Mouse (Mus musculus) spleen, adult 2 months (tissue): Measurements from ENCODE around the gene Rptor. TPM values are rescaled to one million over a fixed set of nuclear protein-coding genes. Genes with fewer than 3 reads are reported as not detected.

Source experiments
- DNase-seq, 2 experiments: peaks; one replicate each; pipeline versions ENCODE4 v3.0.0 to v3.0.0-alpha.2; 2012 to 2021; ENCODE audit warnings: low spot score in 2 of 2, low read depth in 1 of 2
- H3K27ac ChIP-seq: fragments of 200-500 bp; 2 replicates; pipeline ENCODE4 v1.5.1; 2012; ENCODE audit warnings: low read length, inconsistent platforms; ENCODE audit not compliant: insufficient read depth
- H3K27me3 ChIP-seq: fragments of 200-500 bp; 2 replicates; pipeline ENCODE4 v1.6.1; 2012; ENCODE audit warnings: mild to moderate bottlenecking, moderate library complexity, low read length, inconsistent platforms; ENCODE audit not compliant: control insufficient read depth, insufficient read depth
- H3K36me3 ChIP-seq: fragments of 200-500 bp; 2 replicates; pipeline ENCODE4 v1.6.1; 2012; ENCODE audit warnings: mild to moderate bottlenecking, low read length, inconsistent platforms; ENCODE audit not compliant: control insufficient read depth, insufficient read depth
- H3K4me1 ChIP-seq: fragments of 200-500 bp; 2 replicates; pipeline ENCODE4 v1.6.1; 2011; ENCODE audit warnings: inconsistent platforms; ENCODE audit not compliant: control insufficient read depth, insufficient read depth, insufficient read length
- H3K4me3 ChIP-seq: fragments of 200-500 bp; 2 replicates; pipeline ENCODE4 v1.5.1; 2011; ENCODE audit warnings: mild to moderate bottlenecking, inconsistent platforms; ENCODE audit not compliant: insufficient read depth, insufficient read length; ENCODE audit errors: extremely low read depth
- CTCF ChIP-seq: fragments of 200-500 bp; IDR thresholded peaks from 2 replicates; pipeline ENCODE4 v1.5.1; 2011; ENCODE audit warnings: mild to moderate bottlenecking, inconsistent platforms; ENCODE audit not compliant: insufficient read depth, insufficient read length, insufficient replicate concordance; ENCODE audit errors: extremely low read depth
- POLR2A ChIP-seq: fragments of 200-500 bp; IDR thresholded peaks from 2 replicates; pipeline ENCODE4 v1.6.1; 2011; ENCODE audit warnings: low read depth, low read length, inconsistent platforms
- WGBS: fragments of 180-500 bp; shearing (Covaris S2); methylation state at CpG from one replicate; pipeline ENCODE4 v1.1.7; 2018; 5-methylcytosine and 5-hydroxymethylcytosine counted together
- polyA plus RNA-seq: library from polyadenylated mRNA; depleted of rRNA; stranded (reverse); fragments of >200 nt; gene quantifications from 2 replicates; pipeline ENCODE4 v1.2.3, GENCODE M21; 2012

Gene Rptor
- polyA plus RNA-seq, 1 experiment, result 18.0 TPM

DNA sequence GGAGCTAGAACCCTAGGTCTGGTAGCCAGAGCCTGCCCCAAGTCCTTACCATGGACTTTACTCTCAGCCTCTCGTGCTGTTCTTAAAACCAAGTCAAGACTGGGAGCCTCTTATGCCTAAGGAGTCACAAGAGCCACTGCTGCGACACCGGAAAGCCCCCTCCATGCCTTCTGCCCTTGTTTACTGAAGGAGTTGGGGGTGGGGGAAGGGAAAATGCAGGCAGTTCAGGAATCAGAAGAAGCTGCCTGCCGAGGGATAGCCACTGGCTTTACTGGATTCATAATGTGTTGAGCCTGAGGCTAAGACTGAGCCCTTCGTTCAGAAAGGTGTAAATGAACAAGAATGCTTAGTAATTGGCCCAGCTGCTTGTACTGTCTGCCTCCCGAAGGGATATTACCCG is 310.1 kb downstream of the Rptor start:
- H3K4me1 ChIP-seq, result peaks cover 18% of the 10 kb centered on the region; the same call in 1 of the 2 replicates
- DNase-seq, result no peak
- peaks cover 14% of the 10 kb centered on the region for H3K36me3 ChIP-seq
- H3K27ac ChIP-seq, result peak overlapping the region; percentile 1; the same call in 1 of the 2 replicates
- no peak for TF ChIP-seq CTCF
- TF ChIP-seq POLR2A, result no peak
- H3K27me3 ChIP-seq, result no peaks in the 10 kb centered on the region
- WGBS, result 54% methylated on average over 7 of the region's 7 CpGs
- H3K4me3 ChIP-seq, result no peak overlapping the region

DNA sequence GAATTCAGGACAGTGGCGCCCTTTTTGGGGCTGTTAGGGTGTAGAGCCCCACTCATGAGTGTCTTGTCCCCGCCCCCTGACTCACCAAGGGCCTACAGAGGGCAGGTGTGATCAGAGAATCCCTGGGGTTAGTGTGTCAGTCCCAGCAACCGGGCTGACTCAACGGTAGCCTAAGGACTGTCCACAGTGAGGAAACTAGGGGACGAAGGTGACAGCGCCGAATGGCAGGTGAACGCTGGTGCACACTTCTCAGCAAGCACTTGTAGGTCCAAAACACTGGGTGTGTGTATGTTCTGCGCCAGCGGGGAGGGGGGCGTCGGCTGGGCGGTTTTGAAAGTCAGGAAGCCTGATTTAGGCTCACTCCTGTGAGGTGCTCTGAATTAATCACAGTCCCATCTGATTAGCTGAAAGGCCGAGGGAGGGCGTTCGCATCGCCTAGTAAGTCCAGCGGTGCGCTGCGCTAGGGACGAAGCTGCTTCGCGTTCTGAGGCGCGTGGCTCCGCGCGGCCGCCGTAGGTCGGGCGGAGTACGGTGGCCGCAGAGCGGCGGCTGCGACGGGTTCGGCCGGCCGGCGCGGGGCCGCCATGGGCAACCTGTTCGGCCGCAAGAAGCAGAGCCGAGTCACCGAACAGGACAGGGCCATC is 310.7 kb downstream of the Rptor start, which contains the start of gene Chmp6:
Gene Chmp6, plus strand, starts transcription at position 151 of the 644 bp plus-strand sequence.
- Histone ChIP-seq H3K27ac (peak within 1 kb of the TSS; percentile 40), H3K4me1 (peaks cover 18% of the 10 kb centered on the region; the same call in 1 of the 2 replicates), H3K27me3 (no peaks in the 10 kb centered on the region), H3K36me3 (peaks cover 19% of the 10 kb centered on the region), H3K4me3 (peak within 1 kb of the TSS; percentile 85)
- 2% methylated on average over 48 of the region's 48 CpGs for WGBS
- no peak for TF ChIP-seq CTCF
- TF ChIP-seq POLR2A, result peak; percentile 44
- peak in 1 of 2 experiments; percentile 83 for DNase-seq

DNA sequence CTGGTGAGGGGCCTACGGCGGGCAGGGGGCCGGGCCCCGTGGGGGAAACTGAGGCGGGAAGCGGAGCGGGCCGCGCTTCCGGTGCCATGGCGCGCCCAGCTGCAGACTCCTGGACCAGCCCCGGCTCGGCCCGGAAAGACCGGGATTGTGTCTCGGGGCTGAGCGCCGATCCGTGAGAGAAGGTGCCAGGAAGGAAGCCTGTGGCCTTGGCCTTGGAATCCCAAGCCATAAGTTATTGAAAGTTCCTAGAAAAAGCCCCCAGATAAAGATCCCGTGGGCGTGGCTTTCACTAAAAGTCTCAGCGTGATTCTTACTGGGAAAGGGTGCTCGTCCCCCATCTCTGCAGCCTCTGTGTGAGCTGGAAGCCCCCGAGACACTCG is 311.2 kb downstream of the Rptor start:
- Histone ChIP-seq H3K4me1 (peaks cover 18% of the 10 kb centered on the region; the same call in 1 of the 2 replicates), H3K36me3 (peaks cover 24% of the 10 kb centered on the region), H3K27me3 (no peaks in the 10 kb centered on the region), H3K27ac (peak overlapping the region; percentile 40), H3K4me3 (peak overlapping the region; percentile 85)
- TF ChIP-seq POLR2A, result no peak
- no peak for TF ChIP-seq CTCF
- no peak for DNase-seq
- WGBS, result under 1% methylated on average over 26 of the region's 26 CpGs

DNA sequence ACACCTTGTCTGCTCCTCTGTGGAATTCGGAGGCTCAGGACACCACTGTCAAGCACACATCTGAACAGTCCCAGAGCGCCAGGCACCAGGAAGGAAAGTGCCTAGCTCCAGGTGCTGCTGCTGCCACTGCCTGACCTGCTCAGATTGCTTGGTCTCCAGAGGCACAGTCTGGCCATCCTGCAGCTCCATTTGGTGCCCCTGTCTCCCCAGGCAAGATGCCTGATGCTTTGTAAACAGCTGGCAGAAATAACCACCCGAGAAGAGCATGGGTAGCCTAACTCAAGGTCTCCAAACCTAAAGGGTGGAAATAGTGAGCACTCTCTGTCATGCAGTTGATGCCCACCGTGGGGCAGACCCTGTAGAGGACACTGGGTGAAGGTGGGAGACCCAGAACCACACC is 311.7 kb downstream of the Rptor start:
- 7% methylated on average over 4 of the region's 4 CpGs for WGBS
- DNase-seq, result no peak
- Histone ChIP-seq H3K27me3 (no peaks in the 10 kb centered on the region), H3K36me3 (peaks cover 26% of the 10 kb centered on the region), H3K27ac (no peak overlapping the region), H3K4me3 (peak overlapping the region; percentile 85), H3K4me1 (peaks cover 18% of the 10 kb centered on the region; the same call in 1 of the 2 replicates)
- TF ChIP-seq CTCF, result no peak
- TF ChIP-seq POLR2A, result no peak

DNA sequence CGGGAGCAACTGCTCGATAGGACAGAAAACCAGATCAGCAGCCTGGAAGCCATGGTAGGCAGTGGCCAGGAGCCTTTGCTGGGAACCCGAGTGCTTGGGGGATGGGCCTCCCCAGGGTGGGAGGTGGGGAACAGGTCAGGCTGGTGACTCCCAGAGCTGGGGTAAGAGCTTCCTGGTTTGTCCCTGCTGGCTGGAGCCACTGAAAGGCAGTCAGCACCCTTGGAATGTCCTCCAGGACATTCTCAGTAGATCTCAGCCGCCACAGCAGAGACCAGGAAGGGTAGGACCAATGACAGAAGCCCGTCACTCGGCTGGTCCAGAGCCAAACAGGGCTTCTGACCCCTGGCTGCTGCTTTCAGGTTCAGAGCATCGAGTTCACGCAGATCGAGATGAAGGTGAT is 313.0 kb downstream of the Rptor start:
- 77% methylated on average over 9 of the region's 9 CpGs for WGBS
- TF ChIP-seq CTCF (no peak), POLR2A (no peak)
- Histone ChIP-seq H3K36me3 (peaks cover 26% of the 10 kb centered on the region), H3K27ac (no peak overlapping the region), H3K27me3 (no peaks in the 10 kb centered on the region), H3K4me3 (no peak overlapping the region), H3K4me1 (peaks cover 18% of the 10 kb centered on the region; the same call in 1 of the 2 replicates)
- no peak for DNase-seq

DNA sequence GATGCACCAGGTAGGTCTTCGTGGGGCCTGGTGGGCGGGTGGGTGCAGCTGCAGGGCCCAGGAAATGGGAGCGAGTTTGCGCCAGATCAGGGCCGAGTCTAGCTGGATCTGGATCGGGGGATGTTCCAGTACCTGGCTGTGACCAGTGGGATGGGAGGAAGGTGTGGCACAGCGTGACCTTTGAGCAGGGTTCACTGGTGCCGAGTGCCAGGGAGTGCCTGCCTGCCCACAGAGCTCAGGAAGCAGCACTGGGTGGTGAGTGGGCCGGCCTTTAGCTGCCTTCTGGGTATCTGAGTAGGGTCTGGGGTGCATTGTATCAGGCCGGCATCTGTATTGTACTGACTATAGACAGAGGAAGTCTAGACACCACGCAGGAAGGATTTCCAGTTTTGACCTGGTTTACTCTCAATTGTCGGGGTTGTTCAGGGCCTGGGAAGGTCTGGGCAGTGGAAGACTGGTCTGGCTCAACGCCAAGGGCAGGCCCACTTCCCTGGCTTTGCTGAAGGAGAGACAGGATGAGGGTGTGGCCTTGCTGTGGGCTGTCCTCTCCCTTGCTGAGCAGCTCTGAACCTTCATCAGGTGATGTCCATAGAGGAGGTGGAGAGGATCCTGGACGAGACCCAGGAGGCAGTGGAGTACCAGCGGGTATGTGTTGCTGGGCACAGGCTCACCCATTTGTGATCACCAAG is 313.5 kb downstream of the Rptor start:
- WGBS, result 71% methylated on average over 15 of the region's 15 CpGs
- no peak for DNase-seq
- Histone ChIP-seq H3K27me3 (no peaks in the 10 kb centered on the region), H3K36me3 (peaks cover 26% of the 10 kb centered on the region), H3K4me1 (peaks cover 18% of the 10 kb centered on the region; the same call in 1 of the 2 replicates), H3K27ac (no peak overlapping the region), H3K4me3 (no peak overlapping the region)
- TF ChIP-seq POLR2A, result no peak
- TF ChIP-seq CTCF, result no peak
